Mouse (Mus musculus): Measurements from ENCODE around the gene 1810062G17Rik.

1810062G17Rik gene

DNA sequence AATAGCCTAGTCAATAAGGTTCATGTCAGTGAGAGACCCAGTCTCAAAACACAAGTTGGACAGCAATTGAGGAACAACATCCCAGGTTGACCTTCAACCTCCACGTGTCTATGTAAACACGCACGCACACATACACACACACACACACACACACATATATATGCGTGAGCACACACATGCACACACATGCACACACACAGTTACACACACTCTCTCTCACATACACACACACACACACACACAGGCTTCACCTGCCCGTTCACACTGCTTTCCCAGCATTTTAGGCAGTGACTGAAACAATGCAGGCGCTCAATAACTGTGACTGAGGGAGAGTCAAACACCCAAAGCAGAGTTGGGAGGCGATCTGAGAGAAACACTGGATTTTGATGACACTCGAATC, 29.6 kb downstream of the 1810062G17Rik start:
- no peak for DNase-seq (ENCODE audit: low read depth, low spot score)

DNA sequence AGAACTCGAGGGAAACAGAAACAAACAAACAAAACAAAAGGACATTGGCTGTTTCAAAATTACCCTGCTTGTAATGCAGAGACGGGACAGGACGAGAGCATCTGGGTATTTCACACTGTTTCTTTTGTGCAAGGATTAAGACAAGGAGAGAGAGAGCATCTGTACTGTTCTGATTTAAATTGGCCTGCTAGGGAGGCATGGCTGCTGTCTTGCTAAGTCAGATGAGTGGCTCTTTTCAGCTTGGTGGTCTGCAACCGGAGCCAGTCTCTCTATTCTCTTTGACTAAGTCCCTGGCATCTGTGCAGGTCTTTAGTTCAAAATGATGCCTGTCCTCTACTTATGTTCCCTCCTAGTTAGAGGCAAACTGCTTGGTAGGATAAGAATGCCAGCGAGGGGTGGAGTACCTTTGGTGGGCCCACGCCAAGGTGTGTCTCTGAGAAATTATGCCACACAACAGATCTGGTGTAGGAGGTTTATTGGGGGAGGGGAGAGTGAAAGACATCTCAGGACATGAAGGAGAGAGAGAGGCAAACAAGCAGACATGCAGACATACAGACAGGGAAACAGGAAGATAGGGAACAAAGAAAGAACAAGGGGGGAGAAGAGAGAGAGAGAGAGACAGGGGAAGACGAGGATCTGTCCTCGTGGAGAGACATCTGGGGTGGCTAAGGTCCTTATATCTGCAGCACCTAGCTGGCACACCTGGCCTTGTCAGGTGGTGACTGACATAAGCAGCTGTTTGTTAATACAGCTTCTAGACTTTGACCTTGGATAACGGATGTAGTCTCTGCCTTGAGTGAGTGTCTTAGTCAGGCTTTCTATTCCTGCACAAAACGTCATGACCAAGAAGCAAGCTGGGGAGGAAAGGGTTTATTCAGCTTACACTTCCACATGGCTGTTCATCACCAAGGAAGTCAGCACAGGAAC, 30.3 kb downstream of the 1810062G17Rik start:
- no peak for DNase-seq (ENCODE audit: low read depth, low spot score)

DNA sequence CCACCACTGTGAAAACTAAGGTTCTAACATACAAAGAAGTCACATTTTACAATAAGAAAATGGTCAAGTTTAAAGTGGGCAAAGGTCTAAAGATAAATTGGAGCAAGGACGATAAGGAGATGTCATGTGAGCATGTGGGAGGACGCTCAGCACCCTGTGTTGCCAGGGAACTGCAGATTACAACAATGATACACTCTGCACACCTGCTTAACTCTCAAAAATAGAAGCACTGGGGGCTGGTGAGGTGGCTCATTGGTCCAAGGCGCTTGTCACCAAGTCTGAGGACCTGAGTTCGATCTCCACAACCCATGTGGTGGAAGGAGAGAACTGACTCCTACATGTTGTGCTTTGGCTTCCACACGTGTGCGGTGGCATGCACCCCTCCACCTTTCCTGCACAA, 35.8 kb downstream of the 1810062G17Rik start:
- DNase-seq (ENCODE audit: low read depth, low spot score), result no peak

DNA sequence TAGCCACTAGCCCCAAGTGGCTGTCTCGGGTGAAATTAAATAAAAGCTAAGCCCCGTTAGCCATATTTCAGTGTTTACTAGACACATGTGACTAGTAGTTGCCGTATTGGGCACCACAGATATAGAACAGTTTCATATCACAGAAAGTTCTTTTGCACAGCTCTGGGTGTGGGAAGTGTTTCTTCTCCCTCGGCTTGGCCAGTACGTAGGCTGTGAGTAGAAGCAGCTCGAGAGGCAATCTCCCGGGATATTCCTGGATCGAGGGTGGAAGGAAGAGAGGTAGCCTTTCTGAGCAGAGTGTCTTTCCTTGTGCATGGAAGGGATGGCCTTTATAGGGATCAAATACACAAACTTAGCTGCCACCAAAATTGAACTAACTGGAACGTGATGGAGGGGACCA, 40.5 kb downstream of the 1810062G17Rik start:
- no peak for DNase-seq (ENCODE audit: low read depth, low spot score)

DNA sequence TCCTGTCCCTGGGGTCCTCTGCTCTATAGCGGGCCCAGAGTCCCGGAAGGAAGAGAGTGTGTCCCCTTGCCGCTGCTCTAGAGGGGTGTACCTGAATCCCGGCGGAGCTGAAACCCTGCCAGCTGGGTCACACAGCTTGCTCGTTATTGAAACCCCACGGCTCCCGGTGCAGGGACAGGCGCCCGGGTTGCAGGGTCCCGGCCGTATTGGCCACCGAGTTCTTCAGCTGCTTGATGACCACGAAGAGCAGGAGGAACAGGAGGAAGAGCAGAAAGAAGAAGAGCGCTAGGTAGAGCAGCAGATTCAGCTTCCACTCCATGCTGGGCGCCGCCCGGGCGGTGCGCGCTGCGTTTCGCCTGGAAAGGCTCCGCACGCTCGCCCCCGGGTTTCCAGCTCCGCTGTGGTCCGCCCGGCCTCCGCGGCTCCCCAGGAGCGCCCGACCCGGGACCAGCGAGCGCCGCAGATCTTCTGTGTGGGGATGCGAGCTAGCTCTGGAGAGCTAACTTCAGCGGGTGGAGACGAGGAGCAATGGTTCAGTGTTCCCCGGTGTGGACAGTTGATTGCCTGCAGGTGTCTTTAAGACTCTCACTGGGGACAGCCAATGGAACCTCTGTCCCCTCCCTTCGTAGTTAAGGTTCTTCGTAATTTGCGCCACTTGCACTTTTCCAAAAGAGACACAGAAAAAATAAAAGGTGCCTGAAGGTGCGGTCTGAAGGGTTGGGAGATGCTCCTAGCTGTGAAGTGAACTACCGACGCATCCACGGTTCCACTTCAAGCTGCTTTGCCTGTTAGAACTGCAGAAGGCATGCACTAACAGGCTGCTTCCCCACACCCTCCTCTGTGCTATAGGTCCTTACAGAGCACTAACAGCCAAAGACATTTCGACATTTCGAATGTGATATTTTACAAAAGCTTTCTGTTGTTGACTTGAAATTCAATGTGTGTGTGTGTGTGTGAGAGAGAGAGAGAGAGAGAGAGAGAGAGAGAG, 45.6 kb downstream of the 1810062G17Rik start, which contains the start of gene Gm11549:
Gm11549 (minus strand) TSS at position 741 of the 988 bp plus-strand sequence.
- DNase-seq (ENCODE audit: low read depth, low spot score), result no peak

DNA sequence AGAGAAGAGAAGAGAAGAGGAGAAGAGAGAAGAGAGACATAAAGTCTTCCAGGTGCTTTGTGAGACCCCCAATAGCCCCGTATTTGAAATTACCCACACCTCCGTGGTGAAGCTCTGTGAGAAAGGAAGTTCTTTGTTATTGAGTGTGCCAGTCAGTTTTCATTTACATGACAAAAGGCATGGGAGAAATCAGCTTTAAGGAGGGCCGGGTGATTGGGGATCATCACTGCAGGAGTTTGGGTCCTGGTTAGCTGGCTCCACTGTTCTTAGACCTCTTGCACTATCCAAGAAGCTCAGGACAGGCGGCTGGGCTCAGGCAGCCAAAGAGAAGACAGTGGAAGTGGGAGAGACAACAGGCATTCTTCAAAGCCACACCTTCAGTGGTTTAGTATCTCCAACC, 46.4 kb downstream of the 1810062G17Rik start:
- DNase-seq (ENCODE audit: low read depth, low spot score), result no peak

DNA sequence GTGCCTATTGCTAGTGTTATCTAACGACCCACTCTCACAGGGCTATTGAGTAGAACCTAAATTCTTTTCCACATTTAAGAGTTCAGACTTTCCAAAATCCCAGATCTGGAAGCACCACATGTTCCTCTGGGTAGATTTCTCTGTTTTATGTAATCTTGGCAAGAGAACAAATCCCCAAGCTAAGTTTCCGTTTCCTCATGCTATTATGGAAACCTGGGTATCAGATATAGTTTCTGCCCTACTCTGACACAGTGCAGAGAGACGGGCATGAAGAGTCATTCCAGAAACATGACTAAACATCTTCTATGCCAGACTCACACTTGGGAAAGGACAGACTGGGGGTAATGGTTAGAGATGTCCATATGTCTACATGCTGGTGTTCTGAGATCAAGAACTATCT, 48.7 kb downstream of the 1810062G17Rik start:
- DNase-seq (ENCODE audit: low read depth, low spot score), result no peak

DNA sequence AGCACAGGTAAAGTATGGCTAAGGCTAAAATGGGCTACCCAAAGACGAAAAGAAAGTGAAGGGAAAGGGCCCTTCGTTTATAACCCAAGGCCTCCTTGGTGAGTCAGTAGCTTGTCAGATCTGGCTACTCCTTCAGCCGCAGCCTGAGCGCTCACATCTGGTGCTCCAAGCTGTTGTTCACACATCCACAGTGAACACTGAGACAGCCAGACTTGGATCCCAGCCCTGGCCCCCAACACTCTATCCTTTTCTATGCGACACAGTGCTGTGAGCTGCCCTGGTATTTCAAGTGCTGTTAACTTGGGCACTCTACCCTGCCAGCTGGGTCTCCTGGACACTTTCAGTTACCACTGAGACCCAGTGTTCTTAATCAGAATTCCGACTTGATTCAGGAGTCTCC, 54.6 kb downstream of the 1810062G17Rik start:
- DNase-seq (ENCODE audit: low read depth, low spot score), result no peak

DNA sequence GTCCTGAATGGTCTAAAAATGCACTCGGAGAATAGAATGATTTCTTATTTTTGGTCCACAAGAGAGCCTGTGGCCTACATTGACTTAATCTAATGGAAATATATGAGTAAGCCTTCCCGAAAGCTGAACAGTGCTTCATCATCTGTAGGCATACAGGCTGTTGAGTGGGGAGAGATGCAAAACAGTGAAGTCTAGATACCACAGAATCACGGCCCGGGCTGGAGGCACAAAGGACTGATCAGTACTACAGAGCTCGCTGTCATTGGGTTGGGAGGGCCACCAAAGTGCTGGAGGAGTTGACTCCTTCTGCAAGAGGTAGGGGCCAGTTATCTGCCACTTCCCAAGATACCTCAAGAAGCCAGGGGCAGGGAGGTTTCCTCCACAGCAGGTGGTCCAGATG, 55.0 kb downstream of the 1810062G17Rik start:
- DNase-seq (ENCODE audit: low read depth, low spot score), result no peak

DNA sequence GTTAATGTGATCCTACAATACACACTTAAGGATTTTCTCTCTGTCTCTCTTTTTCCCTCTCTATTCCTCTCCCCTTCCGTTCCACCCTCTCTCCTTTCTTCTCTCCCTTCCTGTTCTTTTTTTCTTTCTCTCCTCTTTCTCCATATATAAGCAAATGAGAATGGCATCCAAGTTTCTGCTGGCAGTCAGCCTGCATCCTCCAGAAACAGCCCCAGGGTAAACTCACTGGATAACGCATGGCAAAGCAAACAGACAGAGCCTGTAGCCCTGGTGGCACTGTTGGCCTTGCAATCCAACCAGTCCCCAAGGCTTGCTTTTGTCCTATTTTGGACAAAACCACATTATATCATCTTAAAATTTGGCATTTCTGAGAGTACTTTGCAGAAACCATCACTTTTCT, 55.5 kb downstream of the 1810062G17Rik start:
- no peak for DNase-seq (ENCODE audit: low read depth, low spot score)
